Comparison of ENCODE assay signal across 8 mouse cellular contexts in the genomic region with DNA sequence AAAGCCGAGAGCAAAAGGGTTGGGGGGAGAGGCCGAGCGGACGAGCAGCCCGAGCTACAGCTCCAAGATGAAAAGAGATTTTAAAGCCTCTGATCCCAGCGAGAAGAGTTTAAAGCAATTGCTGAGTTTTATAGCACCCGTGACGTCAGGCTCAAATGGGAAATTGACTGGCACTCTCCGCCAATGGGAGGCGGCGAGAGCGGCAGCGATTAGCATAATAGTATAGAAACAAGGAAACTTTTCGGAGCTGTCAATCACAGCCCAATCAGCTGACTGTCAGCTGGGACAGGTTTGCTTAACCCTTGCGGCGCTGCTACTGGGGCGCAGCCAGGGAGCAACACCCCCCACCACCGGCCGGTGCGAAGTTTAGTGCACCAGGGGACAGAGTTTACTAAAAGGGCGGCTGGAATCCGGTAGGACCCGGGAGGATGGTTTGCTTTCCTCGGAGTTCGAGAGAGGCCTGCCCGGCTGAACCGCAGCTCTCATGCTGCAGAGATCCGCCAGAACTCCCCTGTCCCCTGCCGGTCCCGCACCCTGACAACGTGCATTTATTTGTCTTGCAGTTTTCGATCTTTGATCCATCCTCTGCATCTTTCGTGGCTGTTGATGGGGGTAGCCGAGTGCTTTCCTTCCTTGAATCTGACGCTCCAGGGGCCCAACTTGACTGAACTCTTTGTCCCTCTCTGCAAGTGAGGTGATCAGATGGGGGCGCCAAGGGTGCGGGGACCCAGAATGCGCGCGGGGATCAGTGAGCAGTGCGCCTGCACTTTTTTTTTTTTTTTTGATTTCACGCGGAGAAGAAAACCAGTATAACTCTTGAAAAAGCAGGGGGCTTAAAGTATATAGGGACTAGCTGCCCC. TPM values are rescaled to one million over a fixed set of nuclear protein-coding genes. Genes with fewer than 3 reads are reported as not detected.
A peak's percentile ranks its signal among the peaks of the same experiment; 100 is the strongest.
DNase-seq lines count a peak whose midpoint lies in the region; ATAC-seq and TF ChIP-seq lines count a peak whose summit lies in the region.

A gene (minus strand): TSS at position 64 of the 860 bp plus-strand sequence.

- DNase-seq in ES-E14 (ENCODE audit: low read depth, low spot score) = peak; percentile 31
- peak; percentile 60 for DNase-seq in cerebellum, adult 8-10 months
- peak; percentile 77 to 80 for DNase-seq in frontal cortex, adult 2 months (ENCODE audit: extremely low spot score in 1 of 2, low spot score in 1 of 2)
- DNase-seq in hindbrain, embryonic 10.5 days (ENCODE audit: low spot score) = peak; percentile 87
- DNase-seq in layer of hippocampus, adult 9-10 months (ENCODE audit: low spot score) = peak; percentile 70
- DNase-seq in thymus, adult 2 months = peak; percentile 88

- in situ Hi-C loops in ES-E14 (cut with MboI; ENCODE audit: low sequenced_read_pairs in 2 of 2, unreplicated experiment in 2 of 2) = no loop called here

- no peak for TF ChIP-seq CTCF in olfactory bulb, adult 2 months (IDR thresholded peaks at IDR 0.05; ENCODE audit: insufficient read depth, low read depth, low read length)
- TF ChIP-seq CTCF in thymus, adult 2 months (IDR thresholded peaks at IDR 0.05; ENCODE audit: borderline replicate concordance, control insufficient read depth, extremely low read depth, insufficient read depth, low read length, poor library complexity) = no peak

- TF ChIP-seq POLR2A in olfactory bulb, adult 2 months (IDR thresholded peaks at IDR 0.05; ENCODE audit: insufficient read depth, low read depth, low read length) = no peak
- no peak for TF ChIP-seq POLR2A in thymus, adult 2 months (IDR thresholded peaks at IDR 0.05; ENCODE audit: control insufficient read depth, extremely low read depth, insufficient read depth, low read length, poor library complexity)

- no peak within 1 kb of the TSS for H3K27ac ChIP-seq in ES-E14 (ENCODE audit: insufficient read depth, low read depth, low read length, poor library complexity, severe bottlenecking)
- H3K27ac ChIP-seq in hindbrain, embryonic 10.5 days = peak within 1 kb of the TSS; percentile 89
- peak within 1 kb of the TSS; percentile 96 for H3K27ac ChIP-seq in lung, embryonic 15.5 days
- 0 out of 2 replicates have a peak within 1 kb of the TSS, but pooled peaks have one; percentile 37 for H3K27ac ChIP-seq in olfactory bulb, adult 2 months (ENCODE audit: insufficient read depth, low read depth, low read length)
- H3K27ac ChIP-seq in thymus, adult 2 months (ENCODE audit: control insufficient read depth, insufficient read depth, low read length) = no peak within 1 kb of the TSS; the same call in 1 of the 2 replicates

- H3K4me2 ChIP-seq in lung, embryonic 15.5 days = peak within 1 kb of the TSS; percentile 92

- peak within 1 kb of the TSS; percentile 65 to 77 for H3K4me3 ChIP-seq in ES-E14 (ENCODE audit: insufficient read depth in 1 of 2, low read depth in 1 of 2, low read length in 2 of 2, poor library complexity in 1 of 2, severe bottlenecking in 1 of 2)
- H3K4me3 ChIP-seq in hindbrain, embryonic 10.5 days = peak within 1 kb of the TSS; percentile 74
- peak within 1 kb of the TSS; percentile 82 for H3K4me3 ChIP-seq in lung, embryonic 15.5 days
- peak within 1 kb of the TSS; percentile 74 for H3K4me3 ChIP-seq in olfactory bulb, adult 2 months (ENCODE audit: insufficient read depth, low read depth, low read length)
- peak within 1 kb of the TSS; percentile 52 for H3K4me3 ChIP-seq in thymus, adult 2 months (ENCODE audit: control insufficient read depth, insufficient read depth, low read length)

- peak within 1 kb of the TSS; percentile 55 for H3K9ac ChIP-seq in ES-E14 (ENCODE audit: insufficient read depth, low read depth, low read length, poor library complexity, severe bottlenecking)
- H3K9ac ChIP-seq in lung, embryonic 15.5 days = peak within 1 kb of the TSS; percentile 75

- no peaks in the 10 kb centered on the region for H3K36me3 ChIP-seq in ES-E14 (ENCODE audit: control insufficient read depth, insufficient read depth, low read length, poor library complexity, severe bottlenecking)
- H3K36me3 ChIP-seq in hindbrain, embryonic 10.5 days = no peaks in the 10 kb centered on the region
- no peaks in the 10 kb centered on the region for H3K36me3 ChIP-seq in lung, embryonic 15.5 days
- no peaks in the 10 kb centered on the region for H3K36me3 ChIP-seq in thymus, adult 2 months (ENCODE audit: control insufficient read depth, insufficient read depth, low read length)

- no peaks in the 10 kb centered on the region for H3K4me1 ChIP-seq in ES-E14 (ENCODE audit: control insufficient read depth in 2 of 2, insufficient read depth in 2 of 2, low read length in 2 of 2, poor library complexity in 1 of 2)
- peaks cover 42% of the 10 kb centered on the region for H3K4me1 ChIP-seq in hindbrain, embryonic 10.5 days (replicated peaks)
- H3K4me1 ChIP-seq in lung, embryonic 15.5 days = peaks cover 14% of the 10 kb centered on the region
- H3K4me1 ChIP-seq in olfactory bulb, adult 2 months (ENCODE audit: control insufficient read depth, insufficient read depth, low read length) = peaks cover 13% of the 10 kb centered on the region
- H3K4me1 ChIP-seq in thymus, adult 2 months (replicated peaks; ENCODE audit: control insufficient read depth, insufficient read depth, low read length) = peaks cover 16% of the 10 kb centered on the region

- H3K27me3 ChIP-seq in hindbrain, embryonic 10.5 days (ENCODE audit: insufficient read depth, poor library complexity, severe bottlenecking) = peaks cover 49% of the 10 kb centered on the region
- H3K27me3 ChIP-seq in lung, embryonic 15.5 days = peaks cover 12% of the 10 kb centered on the region
- H3K27me3 ChIP-seq in thymus, adult 2 months (ENCODE audit: control insufficient read depth, insufficient read depth, low read length) = peaks cover 6% of the 10 kb centered on the region; the same call in 1 of the 2 replicates

- peak; percentile 80 for ATAC-seq in lung, embryonic 15.5 days (ENCODE audit: borderline replicate concordance, extremely low read depth, low FRiP score, low TSS enrichment)

- H3K9me3 ChIP-seq in ES-E14 (ENCODE audit: control insufficient read depth, insufficient read depth, low read depth, low read length) = no peaks in the 10 kb centered on the region
- H3K9me3 ChIP-seq in hindbrain, embryonic 10.5 days = no peaks in the 10 kb centered on the region
- H3K9me3 ChIP-seq in lung, embryonic 15.5 days = no peaks in the 10 kb centered on the region

- WGBS in hindbrain, embryonic 10.5 days = under 1% methylated on average over 43 of the region's 43 CpGs
- under 1% methylated on average over 43 of the region's 43 CpGs for WGBS in lung, embryonic 15.5 days
- WGBS in olfactory bulb, adult 2 months = 1% methylated on average over 43 of the region's 43 CpGs
- under 1% methylated on average over 43 of the region's 43 CpGs for WGBS in thymus, adult 2 months

TF ChIP-seq in ES-E14, 5 proteins besides CTCF, POLR2A, EP300 and RAD21:
- no peak for TF ChIP-seq ZNF384 (IDR thresholded peaks at IDR 0.05; ENCODE audit: low read depth, low read length)
- TF ChIP-seq MAFK (IDR thresholded peaks at IDR 0.05; ENCODE audit: insufficient read depth, low read depth, low read length) = no peak
- no peak for TF ChIP-seq ZC3H11A (IDR thresholded peaks at IDR 0.05; ENCODE audit: borderline replicate concordance, low read depth, low read length)
- no peak for TF ChIP-seq HCFC1 (IDR thresholded peaks at IDR 0.05; ENCODE audit: borderline replicate concordance, insufficient read depth, low read length)
- TF ChIP-seq CHD2 (IDR thresholded peaks at IDR 0.05; ENCODE audit: low read depth, low read length) = no peak

RNA-seq across cellular contexts. Expression of the gene that starts here (rescaled TPM):
- total RNA-seq in ES-E14 (2012; rRNA removed) = 0.32 and 1.4 TPM in 2 replicates
- 8.6 and 9.2 TPM in 2 replicates for polyA plus RNA-seq in frontal cortex, adult 2 months (2012; rRNA removed)
- polyA plus RNA-seq in hindbrain, embryonic 10.5 days (2016; fragmentation: Nextera tagmentation; extraction: Ambion mirVana) = 2.3 and 2.9 TPM in 2 replicates
- 10.1 and 11.6 TPM in 2 replicates for polyA plus RNA-seq in lung, embryonic 15.5 days (2015; fragmentation: Nextera tagmentation; extraction: Ambion mirVana)
- not detected in 2 replicates for polyA plus RNA-seq in olfactory bulb, adult 2 months (2012; ENCODE audit: insufficient read depth, insufficient read length, low replicate concordance, missing spikeins)
- 4.4 and 5.6 TPM in 2 replicates for polyA plus RNA-seq in thymus, adult 2 months (2012; rRNA removed)

Comparison
In these comparisons a context has a peak if more than half of its experiments do, and no peak if none do; other contexts are left out.
1. DNase-seq: peak in every context shown above with its lines; median percentile 88 in thymus, adult 2 months; 87 in hindbrain, embryonic 10.5 days; 78 in frontal cortex, adult 2 months; 70 in layer of hippocampus, adult 9-10 months; 60 in cerebellum, adult 8-10 months; 31 in ES-E14.
2. H3K27ac ChIP-seq: peak in hindbrain, embryonic 10.5 days (single experiment), lung, embryonic 15.5 days (single experiment) and olfactory bulb, adult 2 months (single experiment); none in ES-E14 (single experiment) and thymus, adult 2 months (single experiment).
3. Peak in every context shown above with its lines, with median percentiles within 50 percentile points of each other: H3K4me3 ChIP-seq.